Comparison of ENCODE assay signal across 14 mouse cellular contexts in the genomic region with DNA sequence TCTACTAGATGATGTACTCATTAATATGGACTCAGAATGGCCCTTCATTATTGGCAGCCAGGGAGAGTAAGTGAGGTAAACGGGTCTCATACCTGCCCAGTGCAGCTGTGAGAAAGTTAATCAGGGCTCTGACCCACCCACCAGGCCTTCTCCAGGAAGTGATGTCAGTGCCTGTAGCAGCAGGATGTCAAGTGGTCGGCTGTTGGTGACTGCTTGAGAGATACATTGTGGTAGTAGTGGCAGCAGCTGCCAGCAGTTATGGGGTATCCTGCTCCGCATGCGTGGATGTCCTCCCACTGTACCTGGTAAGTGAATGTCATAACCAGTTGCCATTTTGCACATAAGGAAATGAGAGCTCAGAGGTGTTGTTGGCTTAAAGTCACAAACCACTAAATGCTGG. TPM values are rescaled to one million over a fixed set of nuclear protein-coding genes. Genes with fewer than 3 reads are reported as not detected.
DNase-seq lines count a peak whose midpoint lies in the region; ATAC-seq and TF ChIP-seq lines count a peak whose summit lies in the region.
"Had no signal": no experiment of that assay in that cellular context is flagged by ENCODE, and none has a peak within 500 bp of the region (broad histone marks: within the 10 kb centered on the region; RNA-seq: fewer than 3 reads in every experiment).

No protein-coding gene starts in this region.

- TF ChIP-seq CTCF in spleen, adult 2 months (IDR thresholded peaks at IDR 0.05; ENCODE audit: extremely low read depth, insufficient read depth, insufficient read length, insufficient replicate concordance), result no peak
- no peak for TF ChIP-seq CTCF in midbrain, postnatal 0 days (IDR thresholded peaks at IDR 0.05)

- H3K27me3 ChIP-seq in spleen, adult 2 months (ENCODE audit: control insufficient read depth, insufficient read depth, low read length), result no peaks in the 10 kb centered on the region
- H3K27me3 ChIP-seq in midbrain, postnatal 0 days (ENCODE audit: insufficient read depth, low read length), result no peaks in the 10 kb centered on the region
- H3K27me3 ChIP-seq: embryonic facial prominence, embryonic 15.5 days; liver, embryonic 12.5 days had no signal

- peak; percentile 23 to 41 for DNase-seq in spleen, adult 2 months (ENCODE audit: low read depth in 1 of 2, low spot score in 2 of 2)
- no peak for DNase-seq in spleen, adult 18-20 months
- no peak for DNase-seq in midbrain, postnatal 0 days (ENCODE audit: low spot score)
- DNase-seq in thymus, postnatal 4 days, result peak; percentile 51
- no peak for DNase-seq in embryo, embryonic 9.5 days (ENCODE audit: extremely low spot score)
- DNase-seq in heart, adult 8-10 months (ENCODE audit: low spot score), result no peak
- no peak for DNase-seq in gastrocnemius, postnatal 36 days
- DNase-seq: cerebellum, adult 9-11 months; gastrocnemius, postnatal 25 days; layer of hippocampus, adult 9-11 months had no signal

- no peak overlapping the region for H3K4me2 ChIP-seq in midbrain, postnatal 0 days (ENCODE audit: low read depth, low read length, poor library complexity, severe bottlenecking)
- H3K4me2 ChIP-seq: embryonic facial prominence, embryonic 15.5 days; liver, embryonic 12.5 days had no signal

- H3K4me3 ChIP-seq in spleen, adult 2 months (ENCODE audit: extremely low read depth, insufficient read depth, insufficient read length), result no peak overlapping the region
- no peak overlapping the region for H3K4me3 ChIP-seq in midbrain, postnatal 0 days (ENCODE audit: low read depth, low read length)
- H3K4me3 ChIP-seq: embryonic facial prominence, embryonic 15.5 days; liver, embryonic 12.5 days had no signal

- no peak overlapping the region for H3K27ac ChIP-seq in spleen, adult 2 months (ENCODE audit: insufficient read depth, low read length)
- H3K27ac ChIP-seq in midbrain, postnatal 0 days (ENCODE audit: low read depth, low read length), result peak overlapping the region; percentile 76
- H3K27ac ChIP-seq: embryonic facial prominence, embryonic 15.5 days; liver, embryonic 12.5 days had no signal

- H3K36me3 ChIP-seq in spleen, adult 2 months (ENCODE audit: control insufficient read depth, insufficient read depth, low read length), result no peaks in the 10 kb centered on the region
- 0 out of 2 replicates have a peak, but pooled peaks cover 6% of the 10 kb centered on the region for H3K36me3 ChIP-seq in midbrain, postnatal 0 days (ENCODE audit: insufficient read depth, low read length)
- H3K36me3 ChIP-seq: embryonic facial prominence, embryonic 15.5 days; liver, embryonic 12.5 days had no signal

- no peak for TF ChIP-seq POLR2A in spleen, adult 2 months (IDR thresholded peaks at IDR 0.05; ENCODE audit: low read depth, low read length)

- intact Hi-C loops in gastrocnemius, postnatal 36 days (cut with DNase I), result no loop called here

- no peaks in the 10 kb centered on the region for H3K9me3 ChIP-seq in midbrain, postnatal 0 days (ENCODE audit: low read length)
- H3K9me3 ChIP-seq: embryonic facial prominence, embryonic 15.5 days; liver, embryonic 12.5 days had no signal

- no peak overlapping the region for H3K9ac ChIP-seq in midbrain, postnatal 0 days (replicated peaks; ENCODE audit: low read length, poor library complexity, severe bottlenecking)
- H3K9ac ChIP-seq: embryonic facial prominence, embryonic 15.5 days; liver, embryonic 12.5 days had no signal

- WGBS in spleen, adult 2 months, result 10% methylated on average over 4 of the region's 4 CpGs
- WGBS in midbrain, postnatal 0 days, result 69% methylated on average over 4 of the region's 4 CpGs

- ATAC-seq in hematopoietic stem cell, adult 5-6 weeks (replicated peaks in 1 of 2; ENCODE audit: insufficient read depth in 1 of 2, low FRiP score in 2 of 2, low TSS enrichment in 1 of 2, low read depth in 1 of 2, poor library complexity in 2 of 2, severe bottlenecking in 2 of 2), result peak; percentile 90 to 93
- no peak for ATAC-seq in midbrain, postnatal 0 days (ENCODE audit: low FRiP score)
- ATAC-seq: liver, embryonic 12.5 days had no signal

- H3K4me1 ChIP-seq in spleen, adult 2 months (ENCODE audit: control insufficient read depth, insufficient read depth, insufficient read length), result no peaks in the 10 kb centered on the region
- H3K4me1 ChIP-seq in midbrain, postnatal 0 days (ENCODE audit: insufficient read depth, low read length), result no peaks in the 10 kb centered on the region
- H3K4me1 ChIP-seq: embryonic facial prominence, embryonic 15.5 days; liver, embryonic 12.5 days had no signal

RNA-seq across cellular contexts. Expression of a gene that starts 39.4 kb away (rescaled TPM):
- polyA plus RNA-seq in spleen, adult 2 months (2012; rRNA removed), result 14.6 and 18.6 TPM in 2 replicates
- total RNA-seq in hematopoietic stem cell, adult 5-6 weeks (2017), result 5.5 and 6.0 TPM in 2 replicates
- total RNA-seq in midbrain, postnatal 0 days (2014; rRNA removed), result 1,042 and 1,173 TPM in 2 replicates
- 641 and 644 TPM in 2 replicates for polyA plus RNA-seq in midbrain, postnatal 0 days (2015; fragmentation: Nextera tagmentation; extraction: Ambion mirVana)
- total RNA-seq in heart, adult 8-10 months (2022), result 1 to 10 TPM in 2 of 4 experiments, under 1 TPM in 2; 0.60 to 1.1 (median 0.89) TPM
- total RNA-seq in gastrocnemius, postnatal 36 days (2021), result 1 to 10 TPM in 1 of 2 experiments, not detected in 1; 1.6 TPM
- total RNA-seq: MEL had no signal

Comparison
In these comparisons a context has a peak if more than half of its experiments do, and no peak if none do; other contexts are left out.
1. DNase-seq: peak in spleen, adult 2 months (2 of 2) and thymus, postnatal 4 days (single experiment); none in spleen, adult 18-20 months (0 of 2), midbrain, postnatal 0 days (single experiment), embryo, embryonic 9.5 days (single experiment), heart, adult 8-10 months (single experiment) and gastrocnemius, postnatal 36 days (0 of 2).
2. RNA of a gene that starts 39.4 kb away (total RNA-seq): 1,042 to 1,173 TPM in midbrain, postnatal 0 days; 5.5 to 6.0 TPM in hematopoietic stem cell, adult 5-6 weeks, 1.6 TPM in gastrocnemius, postnatal 36 days and 0.60 to 1.1 TPM in heart, adult 8-10 months; every median in the first group is over 100 times any median in the second.